Mouse (Mus musculus) CH12.LX (cell line): ENCODE measurements around the gene Tnnt2. TPM values are rescaled to one million over a fixed set of nuclear protein-coding genes. Genes with fewer than 3 reads are reported as not detected.

Experiments
- DNase-seq: peaks from one replicate; pipeline ENCODE4 v3.0.0-alpha.2; 2013; ENCODE audit errors: extremely low read depth
- H3K27ac ChIP-seq: 2 replicates; pipeline ENCODE4 v1.5.1; 2012; ENCODE audit warnings: low read depth, mild to moderate bottlenecking, control low read depth, moderate library complexity; ENCODE audit not compliant: insufficient read depth
- H3K27me3 ChIP-seq: replicated peaks from 2 replicates; pipeline ENCODE3; 2012; ENCODE audit warnings: inconsistent platforms
- H3K36me3 ChIP-seq, 2 experiments: replicated peaks in 1 of 2; 2 replicates each; pipeline versions ENCODE3 to v1.6.1; 2012; ENCODE audit warnings: inconsistent platforms in 1 of 2, low read length in 1 of 2, mild to moderate bottlenecking in 1 of 2, mixed read lengths in 1 of 2, moderate library complexity in 1 of 2; ENCODE audit not compliant: control insufficient read depth in 1 of 2, insufficient read depth in 1 of 2
- H3K4me1 ChIP-seq, 2 experiments: 2 replicates each; pipeline ENCODE4 v1.6.1; 2012; ENCODE audit warnings: inconsistent platforms in 1 of 2, moderate library complexity in 1 of 2; ENCODE audit not compliant: insufficient read depth in 2 of 2, control insufficient read depth in 1 of 2
- H3K4me2 ChIP-seq: 2 replicates; pipeline ENCODE4 v1.6.1; 2012; ENCODE audit warnings: low read depth, mild to moderate bottlenecking, control low read depth; ENCODE audit not compliant: poor library complexity, insufficient read depth, severe bottlenecking
- H3K4me3 ChIP-seq, 3 experiments: fragments of 150-350 bp in 1 of 3; sonication (generic) in 1 of 3; replicated peaks in 1 of 3; 2 replicates each; pipeline versions ENCODE3 to v1.5.1; 2011 to 2012; ENCODE audit warnings: low read depth in 2 of 3, low read length in 2 of 3, mild to moderate bottlenecking in 2 of 3, moderate library complexity in 2 of 3, control low read depth in 1 of 3, improper control_type of control experiment in 1 of 3, inconsistent platforms in 1 of 3, mixed read lengths in 1 of 3; ENCODE audit not compliant: poor library complexity in 1 of 3
- H3K79me2 ChIP-seq: replicated peaks from 2 replicates; pipeline ENCODE4 v1.6.1; 2012; ENCODE audit warnings: mild to moderate bottlenecking, moderate library complexity; ENCODE audit not compliant: control insufficient read depth, poor library complexity, insufficient read depth, severe bottlenecking; ENCODE audit errors: extremely low read depth
- H3K9ac ChIP-seq: 2 replicates; pipeline ENCODE4 v1.6.1; 2012; ENCODE audit warnings: low read depth, mild to moderate bottlenecking, control low read depth, moderate library complexity; ENCODE audit not compliant: insufficient read depth
- H3K9me3 ChIP-seq: replicated peaks from 2 replicates; pipeline ENCODE3; 2012; ENCODE audit warnings: low read length, inconsistent platforms, mixed read lengths
- BHLHE40 ChIP-seq: IDR thresholded peaks from 2 replicates; pipeline ENCODE4 v1.6.1; 2011; ENCODE audit warnings: mild to moderate bottlenecking, low read depth, low read length, improper control_type of control experiment
- CTCF ChIP-seq, 2 experiments: IDR thresholded peaks in 1 of 2; conservative IDR thresholded peaks in 1 of 2; 2 replicates each; pipeline ENCODE4 v1.5.1; 2011 to 2012; ENCODE audit warnings: low read depth in 2 of 2, low read length in 2 of 2, improper control_type of control experiment in 1 of 2, inconsistent platforms in 1 of 2, mild to moderate bottlenecking in 1 of 2, moderate library complexity in 1 of 2
- E2F4 ChIP-seq: IDR thresholded peaks from 2 replicates; pipeline ENCODE4 v1.6.1; 2011; ENCODE audit warnings: low read depth, low read length, improper control_type of control experiment; ENCODE audit not compliant: insufficient replicate concordance
- EP300 ChIP-seq: IDR thresholded peaks from 2 replicates; pipeline ENCODE4 v1.6.1; 2011; ENCODE audit warnings: low read length, improper control_type of control experiment
- GABPA ChIP-seq: IDR thresholded peaks from 2 replicates; pipeline ENCODE4 v1.6.1; 2012; ENCODE audit warnings: low read depth, low read length, improper control_type of control experiment, inconsistent platforms; ENCODE audit not compliant: insufficient replicate concordance
- HCFC1 ChIP-seq: IDR thresholded peaks from 2 replicates; pipeline ENCODE4 v1.6.1; 2012; ENCODE audit warnings: low read depth, mild to moderate bottlenecking, inconsistent platforms, low read length, improper control_type of control experiment
- IRF4 ChIP-seq: IDR thresholded peaks from 2 replicates; pipeline ENCODE4 v1.6.1; 2014; ENCODE audit warnings: low read depth, mild to moderate bottlenecking, inconsistent platforms, low read length, improper control_type of control experiment
- JUN ChIP-seq: IDR thresholded peaks from 2 replicates; pipeline ENCODE4 v1.6.1; 2011; ENCODE audit warnings: low read depth, mild to moderate bottlenecking, low read length, improper control_type of control experiment, moderate library complexity; ENCODE audit not compliant: insufficient read depth
- JUND ChIP-seq: conservative IDR thresholded peaks from 2 replicates; pipeline ENCODE4 v1.6.1; 2011; ENCODE audit warnings: low read depth, low read length, improper control_type of control experiment
- MAX ChIP-seq: IDR thresholded peaks from 2 replicates; pipeline ENCODE4 v1.6.1; 2011; ENCODE audit warnings: low read length, improper control_type of control experiment
- MXI1 ChIP-seq: IDR thresholded peaks from 2 replicates; pipeline ENCODE4 v1.6.1; 2011; ENCODE audit warnings: mild to moderate bottlenecking, low read depth, low read length, improper control_type of control experiment
- MYC ChIP-seq: IDR thresholded peaks from 2 replicates; pipeline ENCODE4 v1.6.1; 2011; ENCODE audit warnings: low read depth, mild to moderate bottlenecking, improper control_type of control experiment, low read length
- NELFE ChIP-seq: IDR thresholded peaks from 2 replicates; pipeline ENCODE4 v1.6.1; 2011; ENCODE audit warnings: low read depth, low read length, improper control_type of control experiment
- NRF1 ChIP-seq: IDR thresholded peaks from 2 replicates; pipeline ENCODE4 v1.6.1; 2014; ENCODE audit warnings: low read depth, mild to moderate bottlenecking, inconsistent platforms, low read length, improper control_type of control experiment, moderate library complexity
- PAX5 ChIP-seq: IDR thresholded peaks from 2 replicates; pipeline ENCODE4 v1.6.1; 2012; ENCODE audit warnings: low read length, inconsistent platforms, mixed read lengths
- POLR2AphosphoS2 ChIP-seq: IDR thresholded peaks from 2 replicates; pipeline ENCODE4 v1.6.1; 2011; ENCODE audit warnings: low read depth, low read length, improper control_type of control experiment
- RAD21 ChIP-seq: IDR thresholded peaks from 2 replicates; pipeline ENCODE4 v1.6.1; 2011; ENCODE audit warnings: low read depth, mild to moderate bottlenecking, low read length, improper control_type of control experiment, moderate library complexity
- RCOR1 ChIP-seq: conservative IDR thresholded peaks from 2 replicates; pipeline ENCODE4 v1.6.1; 2012; ENCODE audit warnings: low read depth, mild to moderate bottlenecking, inconsistent platforms, low read length, improper control_type of control experiment
- SIN3A ChIP-seq: IDR thresholded peaks from 2 replicates; pipeline ENCODE4 v1.6.1; 2012; ENCODE audit warnings: low read length, improper control_type of control experiment, inconsistent platforms
- SMC3 ChIP-seq: IDR thresholded peaks from 2 replicates; pipeline ENCODE4 v1.6.1; 2011; ENCODE audit warnings: low read depth, low read length, improper control_type of control experiment
- TBP ChIP-seq: conservative IDR thresholded peaks from 2 replicates; pipeline ENCODE4 v1.6.1; 2011; ENCODE audit warnings: low read depth, low read length, improper control_type of control experiment
- TCF12 ChIP-seq: IDR thresholded peaks from 2 replicates; pipeline ENCODE4 v1.6.1; 2014; ENCODE audit warnings: low read depth, mild to moderate bottlenecking, inconsistent platforms, low read length, improper control_type of control experiment
- UBTF ChIP-seq: IDR thresholded peaks from 2 replicates; pipeline ENCODE4 v1.6.1; 2012; ENCODE audit warnings: low read depth, mild to moderate bottlenecking, inconsistent platforms, low read length, improper control_type of control experiment, moderate library complexity
- USF2 ChIP-seq: conservative IDR thresholded peaks from 2 replicates; pipeline ENCODE4 v1.6.1; 2011; ENCODE audit warnings: low read depth, low read length, improper control_type of control experiment
- ZMIZ1 ChIP-seq: IDR thresholded peaks from 2 replicates; pipeline ENCODE4 v1.6.1; 2012; ENCODE audit warnings: low read depth, mild to moderate bottlenecking, inconsistent platforms, low read length, improper control_type of control experiment
- ZNF384 ChIP-seq: IDR thresholded peaks from 2 replicates; pipeline ENCODE4 v1.6.1; 2012; ENCODE audit warnings: low read depth, low read length, improper control_type of control experiment, inconsistent platforms
- dilution Hi-C: fragments of 300-500 bp; cut with MboI; formaldehyde crosslinking; loops from 2 replicates; pipeline ENCODE4 v1.14.3; 2020; ENCODE audit warnings: low sequenced_read_pairs; ENCODE audit not compliant: extremely low pct_unique_long_range_greater_than_20kb, extremely low pct_ligation_motif_present
- in situ Hi-C: fragments of 300-500 bp; cut with MboI; formaldehyde crosslinking; loops from 3 replicates; pipeline ENCODE4 v1.14.3; 2019; ENCODE audit warnings: low sequenced_read_pairs, low pct_ligation_motif_present, low pct_unique_long_range_greater_than_20kb, mixed read lengths
- polyA plus RNA-seq: library from polyadenylated mRNA; unstranded; fragments of >175 nt; gene quantifications from 2 replicates; pipeline ENCODE4 v1.2.1, GENCODE M21; 2012; ENCODE audit warnings: low read depth; ENCODE audit not compliant: insufficient read length
- total RNA-seq, 2 experiments: library from RNA; depleted of rRNA; stranded (reverse); fragments of 300-350 nt in 1 of 2; fragments of >200 nt in 1 of 2; gene quantifications; 2 replicates each; pipeline ENCODE4 v1.2.3; 2012 to 2014

Tnnt2 gene
- total and polyA plus RNA-seq, 3 experiments, result 3.6 to 31.1 (median 8.6) TPM

DNA sequence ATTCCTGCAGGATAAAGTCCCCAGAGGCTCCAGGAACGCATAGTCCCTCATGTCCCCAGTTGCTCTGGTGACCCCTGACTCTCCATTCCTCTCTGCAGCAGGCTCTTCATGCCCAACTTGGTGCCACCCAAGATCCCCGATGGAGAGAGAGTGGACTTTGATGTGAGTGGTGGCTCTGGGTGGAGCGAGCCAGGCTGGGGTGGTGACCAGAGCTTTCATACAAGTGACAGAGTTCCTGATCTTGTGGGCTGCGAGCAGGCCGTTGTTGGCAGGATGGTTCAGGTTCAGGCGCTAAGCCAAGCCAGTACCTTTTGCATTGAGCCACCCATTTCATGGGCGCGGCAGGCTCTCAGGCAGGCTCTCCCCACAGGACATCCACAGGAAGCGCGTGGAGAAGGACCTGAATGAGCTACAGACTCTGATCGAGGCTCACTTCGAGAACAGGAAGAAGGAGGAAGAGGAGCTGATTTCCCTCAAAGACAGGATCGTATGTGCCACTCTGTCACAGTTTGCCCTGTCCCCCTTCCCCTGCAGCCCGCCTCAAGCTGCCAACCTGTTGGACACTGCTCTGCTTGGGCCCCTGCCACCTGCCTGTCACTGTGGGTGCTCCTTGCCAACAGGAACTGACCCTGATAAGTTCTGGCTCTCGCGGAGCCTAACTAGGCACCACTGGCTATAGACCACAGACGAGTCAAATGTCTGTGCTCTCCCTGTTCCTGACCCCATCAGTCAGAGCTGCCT lies 11.6 kb downstream of the Tnnt2 start:
- TF ChIP-seq MXI1 (no peak), NELFE (no peak), JUN (no peak), EP300 (no peak), TBP (no peak), PAX5 (no peak), UBTF (no peak), USF2 (no peak), GABPA (no peak), ZNF384 (no peak), RCOR1 (no peak), TCF12 (no peak), MYC (no peak), HCFC1 (no peak), SIN3A (no peak), IRF4 (no peak)
- dilution Hi-C loops, result no loop called here
- Histone ChIP-seq H3K27ac (no peak overlapping the region), H3K4me2 (no peak overlapping the region), H3K36me3 (peaks cover 0 to 35% of the 10 kb centered on the region in 2 experiments), H3K9ac (no peak overlapping the region), H3K4me3 (no peak overlapping the region), H3K9me3 (no peaks in the 10 kb centered on the region), H3K27me3 (peaks cover 2% of the 10 kb centered on the region), H3K79me2 (no peaks in the 10 kb centered on the region), H3K4me1 (peaks cover 18 to 48% of the 10 kb centered on the region in 2 experiments)
- in situ Hi-C loops, result no loop called here
- DNase-seq, result no peak

DNA sequence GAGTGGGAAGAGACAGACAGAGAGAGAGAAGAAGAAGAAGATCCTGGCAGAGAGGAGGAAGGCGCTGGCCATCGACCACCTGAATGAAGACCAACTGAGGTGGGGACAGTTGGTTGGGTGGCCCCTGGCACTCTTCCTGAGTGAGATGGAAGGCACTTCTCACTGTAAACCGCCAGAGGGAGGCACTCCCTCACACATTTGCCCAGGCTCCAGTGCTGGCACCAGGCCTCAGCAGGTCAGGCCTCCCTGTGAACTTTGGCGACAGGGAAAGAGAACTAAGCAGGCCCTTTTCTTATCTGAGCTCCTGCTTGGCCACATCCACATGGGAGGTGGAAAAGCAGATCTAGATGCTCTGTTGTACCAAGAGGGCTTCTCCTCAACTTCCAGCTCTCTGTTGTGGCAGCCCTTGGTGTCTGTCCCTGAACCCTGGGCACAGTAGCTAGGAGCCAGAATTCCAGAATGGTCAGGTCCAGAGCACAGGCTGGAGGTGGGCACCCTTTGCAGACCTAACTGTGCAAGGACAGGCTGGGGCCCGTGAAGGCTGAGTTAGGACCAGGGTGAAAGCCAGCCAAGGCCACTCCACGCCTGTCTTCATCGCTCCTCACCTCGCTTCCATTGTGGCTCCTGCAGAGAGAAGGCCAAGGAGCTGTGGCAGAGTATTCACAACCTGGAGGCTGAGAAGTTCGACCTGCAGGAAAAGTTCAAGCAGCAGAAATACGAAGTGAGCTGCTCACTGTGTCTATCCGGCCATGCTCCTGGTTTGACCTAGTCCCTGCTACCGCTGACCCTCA lies 14.8 kb downstream of the Tnnt2 start:
- dilution Hi-C loops, result no loop called here
- Histone ChIP-seq H3K27ac (no peak overlapping the region), H3K79me2 (no peaks in the 10 kb centered on the region), H3K4me3 (no peak overlapping the region), H3K36me3 (peaks cover 0 to 35% of the 10 kb centered on the region in 2 experiments), H3K4me1 (peaks cover 2 to 16% of the 10 kb centered on the region in 2 experiments; a peak in 2 of 4 replicates), H3K4me2 (no peak overlapping the region), H3K9me3 (no peaks in the 10 kb centered on the region), H3K27me3 (peaks cover 9% of the 10 kb centered on the region), H3K9ac (no peak overlapping the region)
- DNase-seq, result peak; percentile 35
- no peak for TF ChIP-seq RCOR1
- no peak for TF ChIP-seq BHLHE40
- TF ChIP-seq IRF4, result no peak
- no peak for TF ChIP-seq MAX
- no peak for TF ChIP-seq GABPA
- TF ChIP-seq NRF1, result no peak
- no peak for TF ChIP-seq ZMIZ1
- TF ChIP-seq E2F4, result no peak
- TF ChIP-seq SMC3, result peak; percentile 64
- peak; percentile 77 for TF ChIP-seq RAD21
- TF ChIP-seq MXI1, result no peak
- peak in 1 of 2 experiments; percentile 76; a peak in 2 of 4 replicates for TF ChIP-seq CTCF (conservative IDR thresholded peaks at IDR 0.05 in 1 of 2, IDR thresholded peaks at IDR 0.05 in 1 of 2; ENCODE audit: low read depth in 2 of 2, low read length in 2 of 2)
- no peak for TF ChIP-seq POLR2AphosphoS2
- TF ChIP-seq NELFE, result no peak
- TF ChIP-seq JUND, result no peak
- TF ChIP-seq EP300, result no peak
- in situ Hi-C loops, result no loop called here
